Mouse (Mus musculus) cerebellum, postnatal 25 days (tissue): ENCODE measurements around the gene Vamp5.
A peak's percentile ranks its signal among the peaks of the same experiment; 100 is the strongest.

Experiments
- DNase-seq, 2 experiments: peaks; one replicate each; pipeline ENCODE4 v3.0.0; 2021; ENCODE audit warnings: mixed read lengths in 2 of 2

Gene Vamp5

GRCm38 (mm10) chr6:72364009-72364408 is 16.3 kb downstream of the Vamp5 start:
- no peak for DNase-seq

- peak; percentile 94 to 95 for DNase-seq
Observed at GRCm38 (mm10) chr6:72362132-72363028, 17.9 kb downstream of the Vamp5 start.

GRCm38 (mm10) chr6:72361121-72361551 is 19.1 kb downstream of the Vamp5 start:
- DNase-seq, result no peak

- DNase-seq, result no peak
Observed at GRCm38 (mm10) chr6:72360599-72360935, 19.7 kb downstream of the Vamp5 start.

- DNase-seq, result no peak
Observed at GRCm38 (mm10) chr6:72359891-72360598, 20.2 kb downstream of the Vamp5 start.

- DNase-seq, result no peak
Observed at GRCm38 (mm10) chr6:72359343-72359742, 20.9 kb downstream of the Vamp5 start.

GRCm38 (mm10) chr6:72358086-72358764 is 22.0 kb downstream of the Vamp5 start:
- DNase-seq, result no peak

- DNase-seq, result no peak
Observed at GRCm38 (mm10) chr6:72357164-72358079, 22.8 kb downstream of the Vamp5 start.

- DNase-seq, result no peak
Observed at GRCm38 (mm10) chr6:72356001-72356532, 24.2 kb downstream of the Vamp5 start.

GRCm38 (mm10) chr6:72355066-72355911 is 25.0 kb downstream of the Vamp5 start, which contains the start of gene Tmem150a:
Gene Tmem150a, plus strand, starts transcription at chr6:72355447.
- DNase-seq, result peak; percentile 76 to 81

- no peak for DNase-seq
Observed at GRCm38 (mm10) chr6:72354025-72354424, 26.2 kb downstream of the Vamp5 start.

- DNase-seq, result no peak
Observed at GRCm38 (mm10) chr6:72352636-72353405, 27.4 kb downstream of the Vamp5 start.

- DNase-seq, result no peak
Observed at GRCm38 (mm10) chr6:72350214-72350613, 30.1 kb downstream of the Vamp5 start.

GRCm38 (mm10) chr6:72348411-72348810 is 31.9 kb downstream of the Vamp5 start:
- no peak for DNase-seq

- DNase-seq, result peak; percentile 86
Observed at GRCm38 (mm10) chr6:72347166-72347941, 32.9 kb downstream of the Vamp5 start, which contains the start of gene 0610030E20Rik. Gene 0610030E20Rik, plus strand, starts transcription at chr6:72347317.

- DNase-seq, result no peak
Observed at GRCm38 (mm10) chr6:72346261-72346660, 34.0 kb downstream of the Vamp5 start.

GRCm38 (mm10) chr6:72345633-72346032 is 34.6 kb downstream of the Vamp5 start:
- DNase-seq, result no peak

GRCm38 (mm10) chr6:72345074-72345567 is 35.1 kb downstream of the Vamp5 start, which contains the start of gene Usp39:
Gene Usp39, minus strand, starts transcription at chr6:72345184.
- DNase-seq, result peak; percentile 96 to 97
